Mouse (Mus musculus) regulatory T cell (primary cell): ENCODE measurements around the gene Bcar3.

ENCODE experiments used
- in situ Hi-C: fragments of 300-600 bp; cut with MboI, MseI; formaldehyde crosslinking; loops from one replicate; pipeline ENCODE4 v1.15.1; 2025; ENCODE audit warnings: high pct_unique_total_duplicates

The Bcar3 gene

GRCm38 (mm10) chr3:122418564-122419274 lies 124.8 kb downstream of the Bcar3 start:
- in situ Hi-C loops, result no loop called here

GRCm38 (mm10) chr3:122419610-122420409 lies 125.9 kb downstream of the Bcar3 start:
- in situ Hi-C loops, result no loop called here

GRCm38 (mm10) chr3:122420410-122420774 lies 126.5 kb downstream of the Bcar3 start:
- in situ Hi-C loops, result no loop called here

- in situ Hi-C loops, result no loop called here
Observed at GRCm38 (mm10) chr3:122421042-122421702, 127.2 kb downstream of the Bcar3 start.

- in situ Hi-C loops, result no loop called here
Observed at GRCm38 (mm10) chr3:122421802-122422201, 127.9 kb downstream of the Bcar3 start.

- in situ Hi-C loops, result no loop called here
Observed at GRCm38 (mm10) chr3:122422276-122422675, 128.3 kb downstream of the Bcar3 start.

- in situ Hi-C loops, result no loop called here
Observed at GRCm38 (mm10) chr3:122423643-122424042, 129.7 kb downstream of the Bcar3 start.

- in situ Hi-C loops, result no loop called here
Observed at GRCm38 (mm10) chr3:122428325-122428821, 134.4 kb downstream of the Bcar3 start.

GRCm38 (mm10) chr3:122430780-122431497 lies 137.0 kb downstream of the Bcar3 start:
- in situ Hi-C loops, result no loop called here

GRCm38 (mm10) chr3:122432811-122433406 lies 139.0 kb downstream of the Bcar3 start:
- in situ Hi-C loops, result no loop called here

GRCm38 (mm10) chr3:122433975-122434626 lies 140.2 kb downstream of the Bcar3 start:
- in situ Hi-C loops, result no loop called here

GRCm38 (mm10) chr3:122434983-122435935 lies 141.3 kb downstream of the Bcar3 start:
- in situ Hi-C loops, result no loop called here

- in situ Hi-C loops, result no loop called here
Observed at GRCm38 (mm10) chr3:122438143-122438825, 144.3 kb downstream of the Bcar3 start.

GRCm38 (mm10) chr3:122445696-122446095 lies 151.8 kb downstream of the Bcar3 start:
- in situ Hi-C loops, result no loop called here

GRCm38 (mm10) chr3:122446678-122447077 lies 152.7 kb downstream of the Bcar3 start:
- in situ Hi-C loops, result no loop called here

- in situ Hi-C loops, result no loop called here
Observed at GRCm38 (mm10) chr3:122448196-122448595, 154.3 kb downstream of the Bcar3 start.

GRCm38 (mm10) chr3:122450041-122450440 lies 156.1 kb downstream of the Bcar3 start:
- in situ Hi-C loops, result loop anchor here (25.0 kb wide), 1 partner anchor 263 kb away; no protein-coding TSS in a partner anchor

- in situ Hi-C loops, result loop anchor here (25.0 kb wide), 1 partner anchor 267 kb away; no protein-coding TSS in a partner anchor
Observed at GRCm38 (mm10) chr3:122453875-122454274, 159.9 kb downstream of the Bcar3 start.

GRCm38 (mm10) chr3:122456156-122456555 lies 162.2 kb downstream of the Bcar3 start:
- in situ Hi-C loops, result loop anchor here (25.0 kb wide), 1 partner anchor 269 kb away; no protein-coding TSS in a partner anchor
